Mouse (Mus musculus) liver, embryonic 12.5 days (tissue): ENCODE data around the gene Mss51. TPM values are rescaled to one million over a fixed set of nuclear protein-coding genes. Genes with fewer than 3 reads are reported as not detected.

Experiments
- ATAC-seq: fragments of 200-750 bp; cut with Nextera tagmentation; 2 replicates; pipeline ENCODE4 v1.8.0; 2017; ENCODE audit warnings: moderate number of reproducible peaks, mild to moderate bottlenecking, moderate library complexity
- H3K27ac ChIP-seq: fragments of 300-500 bp; sonication (generic); 2 replicates; pipeline ENCODE4 v1.5.1; 2016; ENCODE audit warnings: mild to moderate bottlenecking
- H3K27me3 ChIP-seq: fragments of 300-500 bp; sonication (generic); replicated peaks from 2 replicates; pipeline ENCODE4 v1.6.1; 2016; ENCODE audit warnings: mild to moderate bottlenecking, moderate library complexity
- H3K36me3 ChIP-seq: fragments of 300-500 bp; sonication (generic); 2 replicates; pipeline ENCODE4 v1.6.1; 2016; ENCODE audit warnings: mild to moderate bottlenecking, moderate library complexity
- H3K4me1 ChIP-seq: fragments of 300-500 bp; sonication (generic); 2 replicates; pipeline ENCODE4 v1.6.1; 2016
- H3K4me2 ChIP-seq: fragments of 300-500 bp; sonication (generic); 2 replicates; pipeline ENCODE4 v1.6.1; 2016; ENCODE audit warnings: mild to moderate bottlenecking, moderate library complexity
- H3K4me3 ChIP-seq: fragments of 300-500 bp; sonication (generic); 2 replicates; pipeline ENCODE4 v1.5.1; 2016; ENCODE audit warnings: mild to moderate bottlenecking, moderate library complexity
- H3K9ac ChIP-seq: fragments of 300-500 bp; sonication (generic); 2 replicates; pipeline ENCODE4 v1.6.1; 2016; ENCODE audit warnings: mild to moderate bottlenecking, moderate library complexity
- H3K9me3 ChIP-seq: fragments of 300-500 bp; sonication (generic); replicated peaks from 2 replicates; pipeline ENCODE4 v1.6.1; 2016; ENCODE audit warnings: mild to moderate bottlenecking, moderate library complexity
- WGBS: fragments of 180-500 bp; shearing (Covaris S2); methylation state at CpG from one replicate; pipeline ENCODE4 v1.1.7; 2016; ENCODE audit not compliant: insufficient replicate concordance; 5-methylcytosine and 5-hydroxymethylcytosine counted together
- polyA plus RNA-seq: library from polyadenylated mRNA; unstranded; fragments of >200 nt; fragmentation: Nextera tagmentation; extraction: Ambion mirVana; gene quantifications from 2 replicates; pipeline ENCODE4 v1.2.1, GENCODE M21; 2016

Gene Mss51
- polyA plus RNA-seq, 1 experiment from 2014 or later: 0.57 TPM

- Histone ChIP-seq H3K4me3 (no peak overlapping the region), H3K36me3 (no peaks in the 10 kb centered on the region), H3K4me1 (peaks cover 13% of the 10 kb centered on the region), H3K4me2 (no peak overlapping the region), H3K27ac (no peak overlapping the region), H3K9me3 (no peaks in the 10 kb centered on the region), H3K27me3 (0 out of 2 replicates have a peak, but pooled peaks cover 3% of the 10 kb centered on the region), H3K9ac (no peak overlapping the region)
- ATAC-seq: no peak
- 63% methylated on average over 12 of the region's 12 CpGs for WGBS
These were observed 49.5 kb downstream of the Mss51 start for GRCm38 (mm10) chr14:20447209-20447608.

DNA sequence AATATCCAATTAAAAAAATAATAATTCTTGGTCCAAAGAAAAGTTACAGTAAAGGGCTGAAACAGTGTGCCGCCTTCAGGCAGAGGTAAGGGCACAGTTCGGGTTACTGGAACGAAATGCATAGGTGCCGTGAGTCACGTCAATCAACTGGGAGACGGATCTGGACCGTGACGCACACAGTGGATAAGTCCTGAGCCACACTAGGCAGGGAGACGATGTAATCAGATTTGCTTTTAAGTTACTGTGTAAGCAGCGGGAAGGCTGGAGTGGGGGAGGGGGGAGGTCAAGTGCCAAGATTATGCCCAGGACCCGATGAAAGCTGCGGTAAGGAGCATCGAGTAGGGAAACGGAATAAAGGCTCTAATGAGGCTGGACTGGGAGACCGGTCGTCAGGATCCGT, 54.4 kb downstream of the Mss51 start:
- Histone ChIP-seq H3K27me3 (no peaks in the 10 kb centered on the region), H3K27ac (no peak overlapping the region), H3K9me3 (no peaks in the 10 kb centered on the region), H3K36me3 (no peaks in the 10 kb centered on the region), H3K4me3 (no peak overlapping the region), H3K4me2 (no peak overlapping the region), H3K9ac (no peak overlapping the region), H3K4me1 (no peaks in the 10 kb centered on the region)
- no peak for ATAC-seq
- WGBS: 74% methylated on average over 17 of the region's 17 CpGs

DNA sequence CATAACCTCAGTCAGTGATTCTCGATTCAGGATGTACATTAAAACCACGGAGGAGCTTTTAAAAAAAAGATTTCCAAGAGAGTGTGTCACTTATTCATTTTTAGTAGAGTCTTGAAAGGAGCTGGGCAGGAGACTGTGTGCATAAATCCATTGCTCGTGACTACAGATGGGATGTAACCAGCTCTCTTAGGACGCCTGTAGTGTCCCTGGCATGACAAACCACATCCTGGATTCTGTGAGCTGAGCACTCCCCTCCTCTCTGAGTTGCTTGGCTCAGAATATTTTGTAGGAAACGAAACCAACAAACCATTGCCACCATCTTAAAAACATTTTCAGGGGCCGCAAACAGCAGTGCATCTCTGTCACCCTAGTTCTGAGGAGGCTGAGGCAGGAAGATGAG, 59.7 kb downstream of the Mss51 start:
- WGBS: 51% methylated on average over 6 of the region's 6 CpGs

More for the DNA sequence above, 59.7 kb downstream of the Mss51 start:
- Histone ChIP-seq H3K27ac (no peak overlapping the region), H3K4me3 (no peak overlapping the region), H3K4me1 (no peaks in the 10 kb centered on the region), H3K27me3 (no peaks in the 10 kb centered on the region), H3K36me3 (no peaks in the 10 kb centered on the region), H3K9me3 (no peaks in the 10 kb centered on the region), H3K9ac (no peak overlapping the region), H3K4me2 (no peak overlapping the region)
- ATAC-seq: no peak

Other genes with a start within 250 kb of the Mss51 start
- 1.4 and 1.7 TPM in 2 replicates for gene Kcnk16, start 227.7 kb downstream of the Mss51 start, polyA plus RNA-seq
- 7.8 and 9.3 TPM in 2 replicates for gene Nudt13, start 202.2 kb downstream of the Mss51 start, polyA plus RNA-seq
- gene Ecd, start 148.8 kb downstream of the Mss51 start, polyA plus RNA-seq: 49.2 and 49.5 TPM in 2 replicates
- 14.6 TPM in 2 replicates for gene Fam149b, start 148.7 kb downstream of the Mss51 start, polyA plus RNA-seq
- gene Dnajc9, start 108.0 kb downstream of the Mss51 start, polyA plus RNA-seq: 146 and 147 TPM in 2 replicates
- gene Mrps16, start 103.3 kb downstream of the Mss51 start, polyA plus RNA-seq: 80.1 and 81.3 TPM in 2 replicates
- gene Cfap70, start 44.7 kb downstream of the Mss51 start, polyA plus RNA-seq: 0.19 and 0.25 TPM in 2 replicates
- gene Anxa7, start 16.8 kb downstream of the Mss51 start, polyA plus RNA-seq: 49.2 and 51.4 TPM in 2 replicates
- gene Ppp3cb, start 49.7 kb upstream of the Mss51 start, polyA plus RNA-seq: 26.8 and 30.0 TPM in 2 replicates
- 2.2 and 2.3 TPM in 2 replicates for gene Usp54, start 144.2 kb upstream of the Mss51 start, polyA plus RNA-seq
- 0.38 TPM in 1 of 2 replicates, not detected in the other for gene Myoz1, start 159.6 kb upstream of the Mss51 start, polyA plus RNA-seq
- 0.25 and 0.54 TPM in 2 replicates for gene Synpo2l, start 171.5 kb upstream of the Mss51 start, polyA plus RNA-seq
- gene Sec24c, start 177.4 kb upstream of the Mss51 start, polyA plus RNA-seq: 51.9 and 54.6 TPM in 2 replicates
- 10.2 and 11.5 TPM in 2 replicates for gene Fut11, start 198.1 kb upstream of the Mss51 start, polyA plus RNA-seq
- gene Chchd1, start 206.1 kb upstream of the Mss51 start, polyA plus RNA-seq: 178 and 187 TPM in 2 replicates
- gene Zswim8, start 210.7 kb upstream of the Mss51 start, polyA plus RNA-seq: 10.7 and 11.1 TPM in 2 replicates
- gene Ndst2, start 237.7 kb upstream of the Mss51 start, polyA plus RNA-seq: 22.4 and 24.9 TPM in 2 replicates